Mouse (Mus musculus): ENCODE measurements around the gene Rapgefl1. TPM values are rescaled to one million over a fixed set of nuclear protein-coding genes. Genes with fewer than 3 reads are reported as not detected.
A peak's percentile ranks its signal among the peaks of the same experiment; 100 is the strongest.

Rapgefl1 gene
- polyA plus RNA-seq, 1 experiment from 2014 or later, result 3.3 TPM

DNA sequence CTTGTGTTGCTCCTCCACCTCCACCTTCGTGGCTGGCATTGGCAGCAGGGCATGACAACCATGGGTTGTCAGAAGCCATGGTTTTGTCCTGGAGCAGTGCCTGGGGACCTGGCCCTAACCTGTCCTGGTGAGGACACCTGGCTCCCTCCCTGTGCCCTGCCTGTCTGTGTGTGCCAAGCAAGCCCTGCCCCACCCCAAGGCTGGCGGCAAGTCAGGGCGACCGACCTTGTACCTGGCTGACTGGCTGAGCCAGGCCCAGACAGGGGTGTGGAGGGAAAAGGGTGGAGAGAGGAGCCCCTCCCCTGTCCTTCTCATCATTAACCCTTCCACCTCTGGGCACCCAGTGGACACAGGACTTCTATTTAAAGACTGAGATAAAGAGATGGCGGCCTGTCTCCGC, 2.8 kb downstream of the Rapgefl1 start:
- 43% methylated on average over 6 of the region's 6 CpGs for WGBS
- Histone ChIP-seq H3K27me3 (peaks cover 36% of the 10 kb centered on the region), H3K9me3 (no peaks in the 10 kb centered on the region), H3K4me3 (replicated peaks) (no peak overlapping the region), H3K4me2 (no peak overlapping the region), H3K4me1 (replicated peaks) (peaks cover 20% of the 10 kb centered on the region), H3K27ac (no peak overlapping the region), H3K9ac (replicated peaks) (no peak overlapping the region), H3K36me3 (peaks cover 6% of the 10 kb centered on the region; the same call in 1 of the 2 replicates)
- ATAC-seq (ENCODE audit: insufficient number of reproducible peaks, insufficient read depth, low FRiP score, low TSS enrichment, low read depth), result no peak

DNA sequence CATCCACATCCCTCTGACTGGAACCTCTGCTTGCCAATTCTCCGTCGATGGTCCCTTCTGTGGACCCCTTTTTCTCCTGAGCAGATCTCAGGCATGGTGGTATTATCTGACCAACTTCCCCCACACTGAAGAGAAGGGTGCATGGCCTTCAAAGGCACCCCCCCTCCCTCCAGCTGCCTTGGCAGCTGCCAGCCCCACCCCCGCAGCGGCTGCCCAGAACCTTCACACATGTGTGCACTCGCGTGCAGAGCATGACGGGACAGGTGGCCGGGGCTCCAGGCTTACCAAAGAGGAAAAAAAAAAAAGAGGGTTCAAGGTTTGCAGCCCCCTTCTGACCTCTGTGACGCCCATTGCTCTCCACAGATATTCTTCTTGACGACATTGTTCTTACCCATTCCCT, 3.3 kb downstream of the Rapgefl1 start:
- no peak for ATAC-seq (ENCODE audit: insufficient number of reproducible peaks, insufficient read depth, low FRiP score, low TSS enrichment, low read depth)
- Histone ChIP-seq H3K27ac (no peak overlapping the region), H3K9me3 (no peaks in the 10 kb centered on the region), H3K27me3 (peaks cover 36% of the 10 kb centered on the region), H3K4me2 (no peak overlapping the region), H3K9ac (replicated peaks) (no peak overlapping the region), H3K36me3 (peaks cover under 1% of the 10 kb centered on the region; the same call in 1 of the 2 replicates), H3K4me1 (replicated peaks) (peaks cover 15% of the 10 kb centered on the region), H3K4me3 (replicated peaks) (no peak overlapping the region)
- whole genome bisulfite sequencing, result 53% methylated on average over 10 of the region's 10 CpGs

DNA sequence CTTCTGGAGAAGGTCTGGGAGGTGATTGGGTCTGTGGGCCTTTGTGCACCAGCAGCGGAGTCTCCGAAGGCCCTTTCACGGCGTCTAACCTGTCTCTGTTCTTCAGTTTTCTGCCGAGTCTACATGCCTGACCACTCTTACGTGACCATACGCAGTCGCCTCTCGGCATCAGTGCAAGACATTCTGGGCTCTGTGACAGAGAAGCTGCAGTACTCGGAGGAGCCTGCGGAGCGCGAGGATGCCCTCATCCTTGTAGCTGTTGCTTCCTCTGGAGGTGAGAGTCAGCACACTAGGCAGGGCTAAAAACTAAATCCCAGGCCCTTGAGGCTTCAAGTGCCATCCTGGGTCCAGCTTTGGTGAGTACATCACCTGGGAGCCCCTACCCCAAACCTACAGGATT, 9.4 kb downstream of the Rapgefl1 start:
- 0 out of 2 replicates have a peak, but pooled peaks cover 4% of the 10 kb centered on the region for H3K27me3 ChIP-seq
- H3K4me3 ChIP-seq (replicated peaks), result no peak overlapping the region
- H3K9ac ChIP-seq (replicated peaks), result no peak overlapping the region
- no peak for ATAC-seq (ENCODE audit: insufficient number of reproducible peaks, insufficient read depth, low FRiP score, low TSS enrichment, low read depth)
- no peak overlapping the region for H3K4me2 ChIP-seq
- H3K36me3 ChIP-seq, result no peaks in the 10 kb centered on the region
- H3K27ac ChIP-seq, result no peak overlapping the region
- H3K4me1 ChIP-seq (replicated peaks), result peaks cover 20% of the 10 kb centered on the region
- 59% methylated on average over 13 of the region's 13 CpGs for WGBS
- H3K9me3 ChIP-seq, result no peaks in the 10 kb centered on the region

DNA sequence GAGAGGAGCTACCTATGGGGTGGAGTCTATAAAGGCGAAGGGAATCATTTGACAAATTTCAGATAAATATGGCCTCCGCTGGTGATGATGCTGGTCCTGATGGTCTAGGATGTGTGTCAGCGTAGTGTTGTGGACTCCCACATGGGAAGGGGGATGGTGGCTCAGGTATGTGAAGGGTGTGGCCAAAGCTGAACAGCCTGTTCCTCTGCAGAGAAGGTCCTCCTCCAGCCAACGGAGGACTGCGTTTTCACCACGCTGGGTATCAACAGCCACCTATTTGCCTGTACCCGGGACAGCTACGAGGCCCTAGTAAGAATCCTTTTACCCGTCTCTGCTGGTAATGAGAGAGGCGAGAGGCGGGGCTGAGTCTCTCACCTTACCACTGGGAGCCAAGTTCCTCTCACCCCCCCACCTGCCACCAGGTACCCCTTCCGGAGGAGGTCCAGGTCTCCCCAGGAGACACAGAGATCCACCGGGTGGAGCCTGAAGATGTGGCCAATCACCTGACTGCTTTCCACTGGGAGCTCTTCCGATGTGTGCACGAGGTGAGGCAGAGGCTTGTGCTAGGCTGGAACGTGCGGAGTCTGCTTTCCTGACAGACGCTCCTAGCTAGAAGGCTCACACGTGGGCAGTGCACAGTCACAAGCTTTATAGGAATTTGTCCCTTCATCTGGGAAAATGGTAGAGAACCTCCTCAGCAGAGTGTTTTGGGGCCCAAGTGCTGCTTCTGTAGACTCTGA, 10.4 kb downstream of the Rapgefl1 start:
- WGBS, result 55% methylated on average over 19 of the region's 19 CpGs
- H3K4me2 ChIP-seq, result no peak overlapping the region
- 0 out of 2 replicates have a peak overlapping the region, but pooled peaks have one; percentile 14 for H3K27ac ChIP-seq
- peaks cover 23% of the 10 kb centered on the region for H3K4me1 ChIP-seq (replicated peaks)
- H3K9me3 ChIP-seq, result no peaks in the 10 kb centered on the region
- H3K36me3 ChIP-seq, result no peaks in the 10 kb centered on the region
- no peak for ATAC-seq (ENCODE audit: insufficient number of reproducible peaks, insufficient read depth, low FRiP score, low TSS enrichment, low read depth)
- H3K27me3 ChIP-seq, result 0 out of 2 replicates have a peak, but pooled peaks cover 4% of the 10 kb centered on the region
- H3K9ac ChIP-seq (replicated peaks), result no peak overlapping the region
- no peak overlapping the region for H3K4me3 ChIP-seq (replicated peaks)

GRCm38 (mm10) chr11:98849196-98849894, 12.8 kb downstream of the Rapgefl1 start:
- H3K4me1 ChIP-seq (replicated peaks), result peaks cover 38% of the 10 kb centered on the region
- WGBS, result 12% methylated on average over 19 of the region's 19 CpGs
- H3K36me3 ChIP-seq, result no peaks in the 10 kb centered on the region
- no peak for ATAC-seq (ENCODE audit: insufficient number of reproducible peaks, insufficient read depth, low FRiP score, low TSS enrichment, low read depth)
- no peaks in the 10 kb centered on the region for H3K9me3 ChIP-seq
- no peak overlapping the region for H3K9ac ChIP-seq (replicated peaks)
- H3K4me3 ChIP-seq (replicated peaks), result no peak overlapping the region
- H3K27ac ChIP-seq, result no peak overlapping the region
- H3K27me3 ChIP-seq, result 0 out of 2 replicates have a peak, but pooled peaks cover 4% of the 10 kb centered on the region
- peak overlapping the region; percentile 28 for H3K4me2 ChIP-seq

DNA sequence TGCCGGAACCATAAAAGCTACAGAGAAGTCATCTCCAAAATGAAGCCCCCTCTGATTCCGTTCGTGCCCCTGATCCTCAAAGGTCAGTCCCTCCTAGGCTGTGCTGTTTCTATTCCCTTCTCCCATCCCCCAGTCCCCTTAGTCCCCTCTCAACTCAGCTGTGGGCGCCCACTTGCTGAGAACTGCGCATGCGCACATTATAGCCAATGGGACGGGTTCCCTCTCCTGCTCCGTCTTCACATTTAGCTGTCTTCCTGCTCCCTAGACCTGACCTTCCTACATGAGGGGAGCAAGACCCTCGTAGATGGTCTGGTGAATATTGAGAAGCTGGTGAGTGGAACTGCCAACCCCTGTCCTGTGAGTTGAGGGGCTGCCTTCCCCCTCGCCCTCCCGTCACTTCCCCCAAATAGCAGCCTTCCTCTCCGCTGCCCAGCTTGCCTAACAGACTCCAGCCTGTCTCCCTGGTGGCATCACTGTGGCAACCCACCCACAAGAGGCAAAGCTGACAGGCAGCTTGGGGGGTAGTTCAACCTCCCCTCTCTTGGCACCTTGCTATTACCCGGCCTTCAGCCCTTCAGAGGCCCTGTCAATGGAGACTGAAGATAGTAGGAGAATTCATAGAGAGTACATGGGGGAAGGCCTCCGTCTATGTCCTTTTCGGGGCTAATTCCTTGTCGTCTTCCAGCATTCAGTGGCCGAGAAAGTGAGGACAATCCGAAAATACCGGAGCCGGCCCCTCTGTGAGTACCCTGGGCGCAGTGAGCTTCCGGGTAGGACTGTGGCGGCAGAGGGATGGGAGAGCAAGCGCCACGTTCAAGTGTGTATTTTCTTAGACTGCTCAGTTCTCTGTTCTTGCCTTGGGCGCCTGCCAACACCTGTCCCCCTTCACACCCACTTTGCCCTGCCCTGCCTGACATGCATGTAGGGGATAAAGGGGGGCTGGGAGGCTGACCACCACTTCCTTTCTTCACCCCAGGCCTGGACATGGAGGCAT, 13.8 kb downstream of the Rapgefl1 start:
- no peak overlapping the region for H3K9ac ChIP-seq (replicated peaks)
- ATAC-seq (ENCODE audit: insufficient number of reproducible peaks, insufficient read depth, low FRiP score, low TSS enrichment, low read depth), result no peak
- H3K4me1 ChIP-seq (replicated peaks), result peaks cover 38% of the 10 kb centered on the region
- 0 out of 2 replicates have a peak overlapping the region, but pooled peaks have one; percentile 8 for H3K4me2 ChIP-seq
- H3K27me3 ChIP-seq, result 0 out of 2 replicates have a peak, but pooled peaks cover 4% of the 10 kb centered on the region
- no peak overlapping the region for H3K27ac ChIP-seq
- no peaks in the 10 kb centered on the region for H3K9me3 ChIP-seq
- H3K4me3 ChIP-seq (replicated peaks), result no peak overlapping the region
- WGBS, result 67% methylated on average over 26 of the region's 26 CpGs
- H3K36me3 ChIP-seq, result no peaks in the 10 kb centered on the region

DNA sequence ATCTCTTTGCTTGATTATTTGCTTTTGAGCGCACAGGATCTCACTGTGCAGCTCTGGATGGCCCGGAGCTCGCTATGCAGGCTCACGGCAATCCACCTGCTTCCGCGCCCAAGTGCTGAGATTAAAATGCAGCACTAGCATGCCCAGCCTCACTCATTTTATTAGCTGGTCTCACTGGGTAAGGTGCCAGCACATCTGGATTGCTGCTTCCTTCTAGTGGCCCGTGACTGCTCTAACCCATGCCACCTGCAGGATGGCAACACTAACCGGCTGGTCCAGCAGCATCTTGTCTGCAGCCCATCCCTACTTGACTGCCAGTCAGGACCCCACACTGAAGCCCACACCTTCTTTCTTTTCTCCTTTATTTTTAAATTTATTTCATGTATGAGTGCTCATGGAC, 17.5 kb downstream of the Rapgefl1 start:
- ATAC-seq (ENCODE audit: insufficient number of reproducible peaks, insufficient read depth, low FRiP score, low TSS enrichment, low read depth), result no peak
- WGBS, result 90% methylated on average over 8 of the region's 8 CpGs

GRCm38 (mm10) chr11:98854659-98855058, 18.1 kb downstream of the Rapgefl1 start:
- Histone ChIP-seq H3K27me3 (0 out of 2 replicates have a peak, but pooled peaks cover 4% of the 10 kb centered on the region), H3K36me3 (no peaks in the 10 kb centered on the region), H3K27ac (no peak overlapping the region), H3K9me3 (no peaks in the 10 kb centered on the region), H3K4me2 (no peak overlapping the region), H3K4me1 (replicated peaks) (peaks cover 30% of the 10 kb centered on the region), H3K9ac (replicated peaks) (no peak overlapping the region), H3K4me3 (replicated peaks) (no peak overlapping the region)
- WGBS, result 89% methylated on average over 2 of the region's 2 CpGs
- ATAC-seq (ENCODE audit: insufficient number of reproducible peaks, insufficient read depth, low FRiP score, low TSS enrichment, low read depth), result no peak

More for the DNA sequence above, 17.5 kb downstream of the Rapgefl1 start:
- Histone ChIP-seq H3K36me3 (no peaks in the 10 kb centered on the region), H3K27me3 (0 out of 2 replicates have a peak, but pooled peaks cover 4% of the 10 kb centered on the region), H3K9ac (replicated peaks) (no peak overlapping the region), H3K4me3 (replicated peaks) (no peak overlapping the region), H3K9me3 (no peaks in the 10 kb centered on the region), H3K27ac (no peak overlapping the region), H3K4me1 (replicated peaks) (peaks cover 35% of the 10 kb centered on the region), H3K4me2 (no peak overlapping the region)

DNA sequence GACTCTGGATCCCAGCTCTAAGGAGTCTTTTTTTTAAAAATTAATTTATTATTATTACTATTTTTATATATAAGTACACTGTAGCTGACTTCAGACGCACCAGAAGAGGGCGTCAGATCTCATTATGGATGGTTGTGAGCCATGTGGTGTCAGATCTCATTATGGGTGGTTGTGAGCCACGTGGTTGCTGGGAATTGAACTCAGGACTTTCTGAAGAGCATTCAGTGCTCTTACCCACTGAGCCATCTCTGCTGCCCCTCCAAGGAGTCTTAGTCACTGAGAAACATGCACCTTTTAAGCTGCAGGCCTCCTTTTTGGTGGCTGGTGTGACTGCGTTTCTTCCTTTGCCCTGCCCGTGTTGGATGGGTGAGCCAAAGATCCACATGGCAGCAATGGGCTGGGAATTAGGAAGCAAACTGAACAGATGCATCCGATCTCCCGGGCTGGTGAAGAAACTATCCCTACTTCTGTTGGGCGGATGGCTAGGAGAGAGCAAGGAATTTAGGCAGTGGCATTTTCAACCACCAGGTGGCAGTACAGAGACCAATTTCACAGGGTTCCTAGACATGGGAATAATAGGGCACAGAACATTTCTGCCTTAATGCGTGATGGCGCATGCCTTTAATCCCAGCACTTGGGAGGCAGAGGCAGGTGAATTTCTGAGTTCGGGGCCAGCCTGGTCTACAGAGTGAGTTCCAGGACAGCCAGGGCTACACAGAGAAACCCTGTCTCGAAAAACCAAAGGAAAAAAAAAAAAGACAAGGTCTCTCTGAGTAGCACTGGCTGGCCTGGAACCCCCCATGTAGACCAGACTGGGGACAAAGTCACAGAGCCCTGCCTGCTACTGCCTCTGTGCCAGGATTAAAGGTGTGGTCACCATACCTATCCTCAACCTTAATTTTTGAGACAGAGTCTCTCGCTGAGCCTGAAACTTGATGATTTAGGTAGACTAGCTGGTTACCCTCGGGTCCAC, 22.5 kb downstream of the Rapgefl1 start:
- H3K9ac ChIP-seq (replicated peaks), result no peak overlapping the region
- no peak overlapping the region for H3K27ac ChIP-seq
- no peaks in the 10 kb centered on the region for H3K9me3 ChIP-seq
- H3K4me1 ChIP-seq (replicated peaks), result peaks cover 4% of the 10 kb centered on the region; the same call in 1 of the 2 replicates
- H3K4me3 ChIP-seq (replicated peaks), result no peak overlapping the region
- H3K4me2 ChIP-seq, result no peak overlapping the region
- 38% methylated on average over 14 of the region's 14 CpGs for WGBS
- no peaks in the 10 kb centered on the region for H3K27me3 ChIP-seq
- no peak for ATAC-seq (ENCODE audit: insufficient number of reproducible peaks, insufficient read depth, low FRiP score, low TSS enrichment, low read depth)
- H3K36me3 ChIP-seq, result no peaks in the 10 kb centered on the region

Data from limb, embryonic 12.5 days (tissue).